ENCODE assay signal across 8 mouse cellular contexts in genomic region chr2:72477221-72477620, GRCm38 (mm10). TPM values are rescaled to one million over a fixed set of nuclear protein-coding genes. Genes with fewer than 3 reads are reported as not detected.
A peak's percentile ranks its signal among the peaks of the same experiment; 100 is the strongest.
DNase-seq lines count a peak whose midpoint lies in the region; ATAC-seq lines count a peak whose summit lies in the region.

No protein-coding gene starts in this region.

- H3K4me2 ChIP-seq in forebrain, embryonic 15.5 days (replicated peaks): peak overlapping the region; percentile 82
- H3K4me2 ChIP-seq in stomach, embryonic 14.5 days (replicated peaks; ENCODE audit: low read depth, low read length): peak overlapping the region; percentile 89

- no peaks in the 10 kb centered on the region for H3K9me3 ChIP-seq in forebrain, embryonic 15.5 days
- H3K9me3 ChIP-seq in stomach, embryonic 14.5 days (ENCODE audit: control insufficient read depth, low read depth, low read length): no peaks in the 10 kb centered on the region

- DNase-seq in retina, embryonic 14.5 days (ENCODE audit: low spot score): peak; percentile 18
- DNase-seq in retina, postnatal 1 day: no peak
- peak; percentile 15 to 41 for DNase-seq in kidney, postnatal 4 days
- DNase-seq in left cerebral cortex, postnatal 36 days (ENCODE audit: low spot score in 2 of 2): no peak
- DNase-seq in thymus, adult 18-20 months: no peak
- DNase-seq in left cerebral cortex, adult 9 months (ENCODE audit: low spot score in 2 of 2): no peak

- H3K27ac ChIP-seq in forebrain, embryonic 15.5 days (replicated peaks): peak overlapping the region; percentile 87
- H3K27ac ChIP-seq in stomach, embryonic 14.5 days (ENCODE audit: low read length): no peak overlapping the region; the same call in 1 of the 2 replicates

- WGBS in forebrain, embryonic 15.5 days: 2% methylated on average over 11 of the region's 11 CpGs
- 2% methylated on average over 11 of the region's 11 CpGs for WGBS in stomach, embryonic 14.5 days

- H3K36me3 ChIP-seq in forebrain, embryonic 15.5 days: peaks cover 4% of the 10 kb centered on the region; the same call in 1 of the 2 replicates
- H3K36me3 ChIP-seq in stomach, embryonic 14.5 days (ENCODE audit: control insufficient read depth, insufficient read depth, low read length): peaks cover 26% of the 10 kb centered on the region

- H3K9ac ChIP-seq in forebrain, embryonic 15.5 days (replicated peaks): peak overlapping the region; percentile 59
- H3K9ac ChIP-seq in stomach, embryonic 14.5 days (replicated peaks; ENCODE audit: low read depth, low read length): peak overlapping the region; percentile 90

- no peak for ATAC-seq in forebrain, embryonic 15.5 days (replicated peaks)
- ATAC-seq in stomach, embryonic 14.5 days (ENCODE audit: insufficient number of reproducible peaks, insufficient read depth, low FRiP score, low read depth): no peak

- H3K4me3 ChIP-seq in forebrain, embryonic 15.5 days: peak overlapping the region; percentile 87
- peak overlapping the region; percentile 63 for H3K4me3 ChIP-seq in stomach, embryonic 14.5 days (ENCODE audit: low read depth, low read length)

- intact Hi-C loops in left cerebral cortex, postnatal 36 days (cut with DNase I): loop anchor here (5.0 kb wide), 1 partner anchor 800 kb away; no protein-coding TSS in a partner anchor

- peaks cover 48% of the 10 kb centered on the region for H3K4me1 ChIP-seq in forebrain, embryonic 15.5 days
- H3K4me1 ChIP-seq in stomach, embryonic 14.5 days (ENCODE audit: control insufficient read depth, insufficient read depth, low read length): peaks cover 27% of the 10 kb centered on the region

- H3K27me3 ChIP-seq in forebrain, embryonic 15.5 days: no peaks in the 10 kb centered on the region
- H3K27me3 ChIP-seq in stomach, embryonic 14.5 days (ENCODE audit: control insufficient read depth, insufficient read depth, low read length): no peaks in the 10 kb centered on the region

RNA-seq across cellular contexts. Expression of gene Cdca7, which starts 1.3 kb away (rescaled TPM):
- 122 and 125 TPM in 2 replicates for polyA plus RNA-seq in forebrain, embryonic 15.5 days (2015; fragmentation: Nextera tagmentation; extraction: Ambion mirVana)
- polyA plus RNA-seq in stomach, embryonic 14.5 days (2014; fragmentation: Nextera tagmentation; extraction: Ambion mirVana): 151 and 157 TPM in 2 replicates
- total RNA-seq in left cerebral cortex, postnatal 36 days (2021): 1 to 10 TPM; 5.1 TPM

Comparison
In these comparisons a context has a peak if more than half of its experiments do, and no peak if none do; other contexts are left out.
1. DNase-seq: peak in retina, embryonic 14.5 days (single experiment) and kidney, postnatal 4 days (2 of 2); none in retina, postnatal 1 day (single experiment), left cerebral cortex, postnatal 36 days (0 of 2), thymus, adult 18-20 months (0 of 2) and left cerebral cortex, adult 9 months (0 of 2).